Mouse (Mus musculus) lung, adult 2 months (tissue): ENCODE results near the gene Mob3b.

Source experiments
- CTCF ChIP-seq: fragments of 200-500 bp; IDR thresholded peaks from 2 replicates; pipeline ENCODE4 v1.5.1; 2011; ENCODE audit warnings: mild to moderate bottlenecking, low read length, control low read depth; ENCODE audit not compliant: insufficient read depth
- POLR2A ChIP-seq: fragments of 200-500 bp; IDR thresholded peaks from 2 replicates; pipeline ENCODE4 v1.6.1; 2011; ENCODE audit warnings: low read depth, mild to moderate bottlenecking, control low read depth, low read length, borderline replicate concordance; ENCODE audit errors: extremely low read depth

DNA sequence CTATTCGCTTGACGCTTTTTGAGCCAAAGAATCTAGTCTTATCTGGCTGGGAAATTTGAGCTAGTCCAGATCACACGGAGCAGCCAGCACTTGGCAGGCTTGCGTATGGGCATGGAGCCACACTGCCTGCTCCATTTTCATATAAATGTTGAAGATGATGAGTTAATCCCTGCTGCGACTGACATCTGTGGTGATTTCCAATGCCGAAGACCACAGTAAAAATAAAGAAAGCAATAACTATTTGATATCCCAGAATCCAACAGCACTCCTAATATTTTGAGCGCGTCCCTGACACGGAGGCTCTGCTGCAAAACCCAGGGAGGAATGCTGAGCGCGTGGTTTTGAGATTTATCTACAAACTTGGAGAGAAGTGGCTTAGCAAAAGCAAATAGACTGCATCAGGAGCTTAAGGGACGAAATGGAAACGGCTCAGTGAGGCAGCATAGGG lies 180.9 kb downstream of the Mob3b start:
- TF ChIP-seq CTCF (no peak), POLR2A (no peak)
